Mouse (Mus musculus): ENCODE results near the gene Gm3238. TPM values are rescaled to one million over a fixed set of nuclear protein-coding genes. Genes with fewer than 3 reads are reported as not detected.
"Not testable (repeated sequence)": the region's sequence is repeated elsewhere in the genome, so short reads cannot be mapped to it uniquely, and the experiment has no call there.

Gm3238 gene
- total and polyA plus RNA-seq, 2 experiments from 2014 or later: not detected

DNA sequence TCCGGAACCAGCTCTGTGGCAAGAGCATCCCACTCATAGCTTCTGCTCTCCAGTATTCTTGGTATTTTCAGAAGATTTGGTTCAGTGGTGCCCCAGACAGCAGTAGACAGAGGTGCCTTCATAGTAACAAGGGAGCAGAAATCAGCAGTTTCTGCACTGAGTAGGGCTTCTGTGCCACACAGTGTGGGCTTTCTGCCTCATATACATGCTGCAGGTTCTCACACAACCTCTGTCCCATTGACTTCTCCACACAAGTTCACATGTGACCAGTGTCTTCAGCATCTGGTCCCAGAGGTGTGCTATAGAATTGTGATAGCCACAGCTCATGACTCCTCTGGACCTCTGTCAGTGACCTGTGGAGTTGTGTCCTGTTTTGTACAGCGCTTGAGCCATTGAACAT, 17.5 kb upstream of the Gm3238 start:
- Histone ChIP-seq H3K4me3 (ENCODE audit: low read depth, low read length) (no peak overlapping the region), H3K27me3 (ENCODE audit: control insufficient read depth, insufficient read depth, low read length) (no peaks in the 10 kb centered on the region), H3K9me3 (replicated peaks; ENCODE audit: control insufficient read depth, low read length) (no peaks in the 10 kb centered on the region), H3K27ac (ENCODE audit: low read depth) (no peak overlapping the region), H3K4me2 (ENCODE audit: low read depth, low read length) (no peak overlapping the region), H3K36me3 (replicated peaks; ENCODE audit: control insufficient read depth, insufficient read depth, low read length) (no peaks in the 10 kb centered on the region), H3K9ac (replicated peaks; ENCODE audit: low read depth, low read length) (no peak overlapping the region), H3K4me1 (ENCODE audit: control insufficient read depth, insufficient read depth) (no peaks in the 10 kb centered on the region)
- ATAC-seq (ENCODE audit: insufficient read depth, low read depth): no peak
- TF ChIP-seq EP300 (IDR thresholded peaks at IDR 0.05; ENCODE audit: low read depth): no peak
- TF ChIP-seq CTCF (IDR thresholded peaks at IDR 0.05; ENCODE audit: low read depth): no peak
- no peak for DNase-seq (ENCODE audit: low spot score)
- 85% methylated on average over 2 of the region's 2 CpGs for WGBS

DNA sequence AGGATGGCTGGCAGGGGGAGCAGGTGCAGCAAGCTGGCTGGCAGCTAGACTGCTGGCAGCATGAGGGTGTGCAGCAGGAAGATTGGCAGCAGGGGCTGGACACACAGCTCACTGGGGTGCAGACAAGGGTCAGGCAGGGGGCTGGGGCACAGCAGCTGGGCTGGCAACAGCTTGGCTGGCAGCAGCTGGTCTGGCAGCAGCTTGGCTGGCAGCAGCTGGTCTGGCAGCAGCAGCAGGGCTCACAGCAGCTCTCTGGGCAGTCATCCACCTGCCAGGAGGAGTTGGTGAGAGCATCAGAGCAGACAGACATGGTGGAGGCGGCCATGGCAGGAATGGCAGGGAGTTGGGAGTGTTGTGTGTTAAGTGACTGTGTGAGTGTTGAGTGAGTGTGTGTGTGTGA, 16.8 kb upstream of the Gm3238 start, which contains the start of gene Gm7137:
Gene Gm7137, minus strand, starts transcription at position 325 of the 400 bp plus-strand sequence.
- not testable (repeated sequence) for H3K4me3 ChIP-seq (ENCODE audit: low read depth, low read length); H3K4me1 ChIP-seq (ENCODE audit: control insufficient read depth, insufficient read depth); ATAC-seq (ENCODE audit: insufficient read depth, low read depth); H3K27me3 ChIP-seq (ENCODE audit: control insufficient read depth, insufficient read depth, low read length); DNase-seq (ENCODE audit: low spot score); H3K9me3 ChIP-seq (replicated peaks; ENCODE audit: control insufficient read depth, low read length); H3K4me2 ChIP-seq (ENCODE audit: low read depth, low read length); H3K9ac ChIP-seq (replicated peaks; ENCODE audit: low read depth, low read length); H3K36me3 ChIP-seq (replicated peaks; ENCODE audit: control insufficient read depth, insufficient read depth, low read length); H3K27ac ChIP-seq (ENCODE audit: low read depth)
- 60% methylated on average over 1 of the region's 1 CpGs for WGBS

DNA sequence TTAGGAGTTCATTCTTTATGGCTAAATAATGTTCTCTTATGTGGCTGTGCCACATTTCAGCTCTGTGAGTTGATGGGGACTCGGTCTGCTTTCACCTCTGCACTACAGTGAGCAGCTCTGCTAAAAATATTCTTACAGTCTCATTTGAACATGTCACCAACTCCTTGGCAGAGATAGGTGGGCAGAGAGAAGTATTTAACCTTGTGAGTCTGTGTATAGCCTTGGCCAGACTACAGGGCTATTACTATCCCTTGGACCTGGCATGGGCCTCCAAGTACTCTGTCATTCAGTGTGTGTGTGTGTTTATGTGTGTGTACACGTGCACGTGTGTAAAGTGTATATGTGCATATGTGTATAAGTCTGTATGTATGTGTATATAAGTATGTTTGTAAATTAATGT, 12.3 kb upstream of the Gm3238 start:
- H3K36me3 ChIP-seq (replicated peaks; ENCODE audit: control insufficient read depth, insufficient read depth, low read length); H3K4me2 ChIP-seq (ENCODE audit: low read depth, low read length); DNase-seq (ENCODE audit: low spot score); H3K4me3 ChIP-seq (ENCODE audit: low read depth, low read length); H3K9me3 ChIP-seq (replicated peaks; ENCODE audit: control insufficient read depth, low read length); H3K27me3 ChIP-seq (ENCODE audit: control insufficient read depth, insufficient read depth, low read length); H3K9ac ChIP-seq (replicated peaks; ENCODE audit: low read depth, low read length); H3K27ac ChIP-seq (ENCODE audit: low read depth); H3K4me1 ChIP-seq (ENCODE audit: control insufficient read depth, insufficient read depth): not testable (repeated sequence)
- peak; percentile 88 for ATAC-seq (ENCODE audit: insufficient read depth, low read depth)
- 10% methylated on average over 1 of the region's 3 CpGs for WGBS

DNA sequence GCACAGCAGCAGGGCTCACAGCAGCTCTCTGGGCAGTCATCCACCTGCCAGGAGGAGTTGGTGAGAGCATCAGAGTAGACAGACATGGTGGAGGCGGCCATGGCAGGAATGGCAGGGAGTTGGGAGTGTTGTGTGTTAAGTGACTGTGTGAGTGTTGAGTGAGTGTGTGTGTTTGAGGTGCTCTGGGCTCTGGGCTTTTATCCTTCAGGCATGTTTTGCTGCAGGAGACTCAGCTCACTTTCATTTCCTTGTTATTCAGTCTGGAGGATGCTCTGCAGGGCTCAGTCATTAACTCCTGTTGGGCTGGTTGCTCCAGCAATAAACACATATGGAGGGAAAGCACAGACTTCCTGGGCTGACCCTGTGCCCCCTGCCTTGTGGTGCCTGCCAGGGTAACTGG, 11.3 kb upstream of the Gm3238 start, which contains the start of gene Gm3250:
Gene Gm3250, minus strand, starts transcription at position 101 of the 400 bp plus-strand sequence.
- not testable (repeated sequence) for ATAC-seq (ENCODE audit: insufficient read depth, low read depth); H3K4me3 ChIP-seq (ENCODE audit: low read depth, low read length); H3K27ac ChIP-seq (ENCODE audit: low read depth); H3K9me3 ChIP-seq (replicated peaks; ENCODE audit: control insufficient read depth, low read length); H3K36me3 ChIP-seq (replicated peaks; ENCODE audit: control insufficient read depth, insufficient read depth, low read length); H3K4me2 ChIP-seq (ENCODE audit: low read depth, low read length); H3K4me1 ChIP-seq (ENCODE audit: control insufficient read depth, insufficient read depth); H3K9ac ChIP-seq (replicated peaks; ENCODE audit: low read depth, low read length); H3K27me3 ChIP-seq (ENCODE audit: control insufficient read depth, insufficient read depth, low read length); DNase-seq (ENCODE audit: low spot score)
- no CpG with 5 or more reads among the region's 1 CpGs for WGBS

DNA sequence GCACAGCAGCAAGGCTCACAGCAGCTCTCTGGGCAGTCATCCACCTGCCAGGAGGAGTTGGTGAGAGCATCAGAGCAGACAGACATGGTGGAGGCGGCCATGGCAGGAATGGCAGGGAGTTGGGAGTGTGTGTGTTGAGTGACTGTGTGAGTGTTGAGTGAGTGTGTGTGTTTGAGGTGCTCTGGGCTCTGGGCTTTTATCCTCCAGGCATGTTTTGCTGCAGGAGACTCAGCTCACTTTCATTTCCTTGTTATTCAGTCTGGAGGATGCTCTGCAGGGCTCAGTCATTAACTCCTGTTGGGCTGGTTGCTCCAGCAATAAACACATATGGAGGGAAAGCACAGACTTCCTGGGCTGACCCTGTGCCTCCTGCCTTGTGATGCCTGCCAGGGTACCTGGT, 5.7 kb upstream of the Gm3238 start, which contains the start of gene Gm7138:
Gene Gm7138, minus strand, starts transcription at position 101 of the 400 bp plus-strand sequence.
- H3K27me3 ChIP-seq (ENCODE audit: control insufficient read depth, insufficient read depth, low read length); H3K27ac ChIP-seq (ENCODE audit: low read depth); H3K36me3 ChIP-seq (replicated peaks; ENCODE audit: control insufficient read depth, insufficient read depth, low read length); ATAC-seq (ENCODE audit: insufficient read depth, low read depth); H3K4me2 ChIP-seq (ENCODE audit: low read depth, low read length); DNase-seq (ENCODE audit: low spot score); H3K4me3 ChIP-seq (ENCODE audit: low read depth, low read length); H3K9me3 ChIP-seq (replicated peaks; ENCODE audit: control insufficient read depth, low read length); H3K9ac ChIP-seq (replicated peaks; ENCODE audit: low read depth, low read length); H3K4me1 ChIP-seq (ENCODE audit: control insufficient read depth, insufficient read depth): not testable (repeated sequence)
- 20% methylated on average over 1 of the region's 1 CpGs for WGBS

DNA sequence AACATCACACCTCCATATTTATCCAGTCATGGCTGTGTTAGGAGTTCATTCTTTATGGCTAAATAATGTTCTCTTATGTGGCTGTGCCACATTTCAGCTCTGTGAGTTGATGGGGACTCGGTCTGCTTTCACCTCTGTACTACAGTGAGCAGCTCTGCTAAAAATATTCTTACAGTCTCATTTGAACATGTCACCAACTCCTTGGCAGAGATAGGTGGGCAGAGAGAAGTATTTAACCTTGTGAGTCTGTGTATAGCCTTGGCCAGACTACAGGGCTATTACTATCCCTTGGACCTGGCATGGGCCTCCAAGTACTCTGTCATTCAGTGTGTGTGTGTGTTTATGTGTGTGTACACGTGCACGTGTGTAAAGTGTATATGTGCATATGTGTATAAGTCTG, 1.0 kb upstream of the Gm3238 start:
- WGBS: no CpG with 5 or more reads among the region's 3 CpGs
- not testable (repeated sequence) for H3K4me2 ChIP-seq (ENCODE audit: low read depth, low read length)

More for the DNA sequence above, 1.0 kb upstream of the Gm3238 start:
- H3K4me1 ChIP-seq (ENCODE audit: control insufficient read depth, insufficient read depth); DNase-seq (ENCODE audit: low spot score); H3K36me3 ChIP-seq (replicated peaks; ENCODE audit: control insufficient read depth, insufficient read depth, low read length); H3K4me3 ChIP-seq (ENCODE audit: low read depth, low read length); H3K27me3 ChIP-seq (ENCODE audit: control insufficient read depth, insufficient read depth, low read length); H3K27ac ChIP-seq (ENCODE audit: low read depth); H3K9me3 ChIP-seq (replicated peaks; ENCODE audit: control insufficient read depth, low read length); H3K9ac ChIP-seq (replicated peaks; ENCODE audit: low read depth, low read length): not testable (repeated sequence)
- ATAC-seq (ENCODE audit: insufficient read depth, low read depth): peak; percentile 81

Data from heart, postnatal 0 days (tissue).